Mouse (Mus musculus): ENCODE results near the gene 1700020L24Rik.

DNA sequence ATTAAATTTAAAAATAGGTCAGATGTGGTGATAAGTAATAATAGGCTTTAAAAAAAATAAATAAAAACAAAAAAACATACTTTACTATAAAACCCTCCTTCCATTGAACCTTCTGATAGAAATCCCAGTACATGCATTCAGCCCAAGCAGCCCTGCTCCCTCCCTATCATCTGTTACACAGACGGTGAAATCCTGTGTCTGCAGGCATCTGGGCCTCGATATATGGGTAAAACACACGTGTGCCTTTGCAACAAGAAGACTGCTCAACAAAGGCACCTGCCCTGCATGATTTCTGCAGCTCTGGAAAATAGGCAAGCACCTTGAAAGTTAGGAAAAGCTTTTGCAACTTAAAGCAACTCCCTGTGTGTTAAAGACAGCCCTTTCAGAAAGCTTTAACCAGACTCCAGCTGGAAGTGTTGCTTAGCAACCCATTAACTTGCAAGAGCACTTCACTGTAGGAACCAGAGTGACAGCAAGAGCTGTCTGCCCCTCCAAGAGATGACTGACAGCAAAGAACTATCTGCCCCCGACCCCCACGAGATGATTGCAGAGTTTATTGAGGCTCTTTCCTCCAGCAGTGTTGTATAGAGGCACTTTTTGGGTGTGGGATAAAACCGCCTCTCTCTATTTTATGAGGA is 42.6 kb upstream of the 1700020L24Rik start:
- no peak for TF ChIP-seq POLR2A (IDR thresholded peaks at IDR 0.05; ENCODE audit: extremely low read depth, insufficient read depth, low read length)
- TF ChIP-seq CTCF (IDR thresholded peaks at IDR 0.05; ENCODE audit: extremely low read depth, insufficient read depth, low read length) = no peak
